Mouse (Mus musculus) small intestine, adult 2 months (tissue): ENCODE measurements around the gene Gm29582. TPM values are rescaled to one million over a fixed set of nuclear protein-coding genes. Genes with fewer than 3 reads are reported as not detected.
"Not testable (repeated sequence)": the region's sequence is repeated elsewhere in the genome, so short reads cannot be mapped to it uniquely, and the experiment has no call there.

Experiments used
- H3K27ac ChIP-seq: fragments of 200-500 bp; 2 replicates; pipeline ENCODE4 v1.5.1; 2012; ENCODE audit warnings: low read depth, low read length, control low read depth, inconsistent platforms; ENCODE audit not compliant: insufficient read depth
- H3K27me3 ChIP-seq: fragments of 200-500 bp; 2 replicates; pipeline ENCODE4 v1.6.1; 2012; ENCODE audit warnings: mild to moderate bottlenecking, moderate library complexity, low read length, inconsistent platforms; ENCODE audit not compliant: control insufficient read depth, insufficient read depth
- H3K36me3 ChIP-seq: fragments of 200-500 bp; 2 replicates; pipeline ENCODE4 v1.6.1; 2012; ENCODE audit warnings: mild to moderate bottlenecking, low read length, control low read depth, inconsistent platforms; ENCODE audit not compliant: control insufficient read depth, insufficient read depth
- H3K4me1 ChIP-seq: fragments of 200-500 bp; 2 replicates; pipeline ENCODE4 v1.6.1; 2012; ENCODE audit warnings: low read length, inconsistent platforms, mixed read lengths; ENCODE audit not compliant: control insufficient read depth, insufficient read depth, insufficient read length
- H3K4me3 ChIP-seq: fragments of 200-500 bp; 2 replicates; pipeline ENCODE4 v1.5.1; 2012; ENCODE audit warnings: low read depth, mild to moderate bottlenecking, control low read depth, inconsistent platforms, low read length, moderate library complexity
- WGBS: fragments of 180-500 bp; shearing (Covaris S2); methylation state at CpG from one replicate; pipeline ENCODE4 v1.1.7; 2018; 5-methylcytosine and 5-hydroxymethylcytosine counted together
- polyA plus RNA-seq: library from polyadenylated mRNA; depleted of rRNA; stranded (reverse); fragments of >200 nt; gene quantifications from 2 replicates; pipeline ENCODE4 v1.2.3, GENCODE M21; 2012; rRNA removed

The Gm29582 gene
- polyA plus RNA-seq = not detected in 2 replicates

- H3K4me1 ChIP-seq, H3K36me3 ChIP-seq, H3K27ac ChIP-seq, H3K4me3 ChIP-seq, H3K27me3 ChIP-seq: not testable (repeated sequence)
- no CpG with 5 or more reads among the region's 8 CpGs for WGBS
Measured at GRCm38 (mm10) chrY:30738461-30738860, at the start of gene Gm29582. Gm29582 (minus strand) TSS chrY:30738561.
